Mouse (Mus musculus) liver, embryonic 14.5 days (tissue): Measurements from ENCODE around the gene Vwa7. TPM values are rescaled to one million over a fixed set of nuclear protein-coding genes. Genes with fewer than 3 reads are reported as not detected.

Experiments
- ATAC-seq: fragments of 200-750 bp; cut with Nextera tagmentation; 2 replicates; pipeline ENCODE4 v1.8.0; 2017; ENCODE audit warnings: moderate number of reproducible peaks, mild to moderate bottlenecking, moderate library complexity; ENCODE audit not compliant: insufficient read depth
- DNase-seq, 3 experiments: peaks; one replicate each; pipeline ENCODE4 v3.0.0-alpha.2; 2012 to 2013; ENCODE audit warnings: low read depth in 3 of 3, low spot score in 3 of 3
- H3K27ac ChIP-seq: fragments of 300-500 bp; sonication (generic); 2 replicates; pipeline ENCODE4 v1.5.1; 2014; ENCODE audit warnings: moderate library complexity, mild to moderate bottlenecking, control low read depth, inconsistent platforms
- H3K27me3 ChIP-seq: fragments of 300-500 bp; sonication (generic); 2 replicates; pipeline ENCODE4 v1.6.1; 2014; ENCODE audit warnings: mild to moderate bottlenecking, low read length, moderate library complexity; ENCODE audit not compliant: control insufficient read depth, insufficient read depth
- H3K36me3 ChIP-seq: fragments of 300-500 bp; sonication (generic); replicated peaks from 2 replicates; pipeline ENCODE4 v1.6.1; 2014; ENCODE audit warnings: low read depth; ENCODE audit not compliant: control insufficient read depth, insufficient read depth
- H3K4me1 ChIP-seq, 2 experiments: fragments of 200-500 bp in 1 of 2; fragments of 300-500 bp in 1 of 2; sonication (generic) in 1 of 2; replicated peaks; 2 replicates each; pipeline ENCODE4 v1.6.1; 2012 to 2014; ENCODE audit warnings: antibody characterized with exemption in 1 of 2, inconsistent platforms in 1 of 2, low read length in 1 of 2; ENCODE audit not compliant: control insufficient read depth in 2 of 2, insufficient read depth in 2 of 2
- H3K4me2 ChIP-seq: fragments of 300-500 bp; sonication (generic); 2 replicates; pipeline ENCODE4 v1.6.1; 2014; ENCODE audit warnings: low read depth, mild to moderate bottlenecking, control low read depth, moderate library complexity
- H3K4me3 ChIP-seq, 2 experiments: fragments of 200-500 bp in 1 of 2; fragments of 300-500 bp in 1 of 2; sonication (generic) in 1 of 2; 2 replicates each; pipeline ENCODE4 v1.5.1; 2012 to 2014; ENCODE audit warnings: low read depth in 2 of 2, low read length in 2 of 2, mild to moderate bottlenecking in 2 of 2, control low read depth in 1 of 2, inconsistent platforms in 1 of 2, moderate library complexity in 1 of 2; ENCODE audit not compliant: insufficient read depth in 1 of 2
- H3K9ac ChIP-seq: fragments of 300-500 bp; sonication (generic); replicated peaks from 2 replicates; pipeline ENCODE4 v1.6.1; 2014; ENCODE audit warnings: mild to moderate bottlenecking, control low read depth, moderate library complexity
- H3K9me3 ChIP-seq: fragments of 300-500 bp; sonication (generic); 2 replicates; pipeline ENCODE4 v1.6.1; 2016; ENCODE audit warnings: low read length, mixed read lengths; ENCODE audit not compliant: control insufficient read depth
- CTCF ChIP-seq: IDR thresholded peaks from 2 replicates; pipeline ENCODE4 v1.5.1; 2016; ENCODE audit warnings: antibody characterized with exemption, low read depth, control low read depth
- EP300 ChIP-seq: IDR thresholded peaks from 2 replicates; pipeline ENCODE4 v1.6.1; 2016; ENCODE audit warnings: antibody characterized with exemption, low read depth
- WGBS: fragments of 180-500 bp; shearing (Covaris S2); extraction: QIAGEN DNeasy Blood & Tissue Kit; methylation state at CpG from one replicate; pipeline ENCODE4 v1.1.7; 2014; ENCODE audit not compliant: insufficient replicate concordance; 5-methylcytosine and 5-hydroxymethylcytosine counted together
- polyA plus RNA-seq, 2 experiments: library from polyadenylated mRNA; depleted of rRNA in 1 of 2; stranded (reverse) in 1 of 2; unstranded in 1 of 2; fragments of >200 nt; fragmentation: Nextera tagmentation in 1 of 2; extraction: Ambion mirVana in 1 of 2; gene quantifications; 2 replicates each; pipeline versions ENCODE4 v1.2.1 to v1.2.3; 2012 to 2014

The Vwa7 gene
- polyA plus RNA-seq, 2 experiments = 0.18 TPM; not detected in 1

DNA sequence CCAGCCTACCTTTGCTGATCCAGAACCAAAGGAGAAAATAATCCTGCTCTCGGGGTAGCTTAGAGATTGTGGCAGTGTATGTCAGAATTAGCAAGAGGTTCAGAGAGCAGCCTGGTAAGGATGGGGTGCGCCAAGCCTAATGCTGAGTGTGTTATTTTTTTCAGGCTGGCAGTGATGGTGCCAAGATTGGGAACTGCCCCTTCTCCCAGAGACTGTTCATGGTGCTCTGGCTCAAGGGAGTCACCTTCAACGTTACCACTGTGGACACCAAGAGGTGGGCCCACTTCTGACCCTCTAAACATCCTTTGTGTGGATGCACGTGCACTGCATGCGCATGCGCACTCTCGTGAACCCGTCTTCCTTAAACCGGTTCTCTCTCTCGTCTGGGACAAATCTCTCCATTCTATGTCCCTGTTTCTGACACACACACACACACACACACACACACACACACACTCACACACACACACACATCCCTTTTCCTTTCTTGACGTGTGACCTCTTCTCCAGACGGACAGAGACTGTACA, 36.0 kb downstream of the Vwa7 start:
- DNase-seq (no peak), ATAC-seq (no peak)
- TF ChIP-seq EP300 = no peak
- no peak for TF ChIP-seq CTCF
- 76% methylated on average over 12 of the region's 12 CpGs for WGBS
- H3K27me3 ChIP-seq = no peaks in the 10 kb centered on the region
- H3K4me2 ChIP-seq = peak overlapping the region; percentile 98
- peaks cover 34 to 35% of the 10 kb centered on the region in 2 experiments for H3K4me1 ChIP-seq
- H3K36me3 ChIP-seq = peaks cover 40% of the 10 kb centered on the region
- H3K27ac ChIP-seq = 0 out of 2 replicates have a peak overlapping the region, but pooled peaks have one; percentile 87
- H3K4me3 ChIP-seq = peak overlapping the region; percentile 81 to 93
- H3K9me3 ChIP-seq = no peaks in the 10 kb centered on the region
- peak overlapping the region; percentile 87 for H3K9ac ChIP-seq

DNA sequence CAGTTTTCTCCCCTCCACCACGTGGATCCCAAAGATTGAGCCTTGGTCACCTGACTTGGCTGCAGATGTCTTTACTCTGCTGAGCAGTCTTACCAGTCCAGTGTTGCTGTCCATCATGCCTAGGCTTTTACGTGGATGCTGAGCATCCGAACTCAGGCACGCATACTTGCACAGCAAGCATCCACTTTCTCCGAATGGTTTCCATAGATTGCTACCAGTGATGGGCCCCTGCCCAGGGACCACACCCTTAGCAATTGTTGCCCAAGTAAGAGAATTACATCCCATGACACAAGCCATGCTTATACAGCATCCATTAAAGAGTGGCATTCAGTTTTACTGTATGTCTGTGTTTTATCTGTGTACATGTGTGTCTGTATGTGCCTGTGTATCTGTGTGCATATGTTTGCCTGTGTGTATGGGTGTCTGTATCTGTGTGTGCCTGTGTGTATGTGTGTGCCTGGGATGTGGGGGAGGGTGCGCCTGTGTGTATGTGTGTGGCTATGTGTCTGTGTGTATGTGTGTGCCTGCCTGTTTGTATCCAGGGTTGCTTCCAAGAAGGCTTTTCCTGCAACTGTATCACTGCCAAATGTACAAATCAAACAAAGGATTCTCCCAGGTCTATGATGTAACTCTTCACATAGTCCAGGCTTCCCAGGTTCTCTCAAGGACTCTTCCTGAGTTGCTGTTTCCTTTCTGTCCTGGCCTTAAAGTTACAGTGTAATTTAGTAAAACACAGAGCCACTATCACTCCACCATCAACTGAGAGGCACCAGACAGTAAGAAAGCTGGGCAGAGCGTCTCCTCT, 39.5 kb downstream of the Vwa7 start:
- Histone ChIP-seq H3K9ac (no peak overlapping the region), H3K36me3 (peaks cover 40% of the 10 kb centered on the region), H3K27ac (no peak overlapping the region), H3K27me3 (no peaks in the 10 kb centered on the region), H3K4me1 (peaks cover 13 to 18% of the 10 kb centered on the region in 2 experiments), H3K4me3 (no peak overlapping the region), H3K9me3 (no peaks in the 10 kb centered on the region), H3K4me2 (no peak overlapping the region)
- no peak for TF ChIP-seq CTCF
- DNase-seq (no peak), ATAC-seq (no peak)
- WGBS = 80% methylated on average over 7 of the region's 7 CpGs

DNA sequence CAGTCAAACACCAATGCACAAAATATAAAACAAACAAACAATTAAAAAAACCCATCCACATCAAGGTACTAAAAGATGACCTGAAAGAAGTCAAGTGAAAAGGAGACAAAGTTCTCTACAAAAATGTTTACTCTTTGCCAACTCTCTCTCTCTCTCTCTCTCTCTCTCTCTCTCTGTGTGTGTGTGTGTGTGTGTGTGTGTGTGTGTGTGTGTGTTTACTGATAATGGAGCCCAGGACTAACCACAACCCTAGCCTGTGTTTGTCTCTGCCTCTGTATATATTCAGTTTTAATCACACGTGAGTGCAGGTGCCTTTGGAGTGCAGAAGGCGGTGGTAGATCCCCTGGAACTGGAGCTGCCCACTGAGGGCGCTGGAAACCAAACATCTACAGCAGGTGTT, 40.7 kb downstream of the Vwa7 start:
- DNase-seq (no peak), ATAC-seq (peak; percentile 16; the same call in 1 of the 2 replicates)
- 21% methylated on average over 3 of the region's 3 CpGs for WGBS
- Histone ChIP-seq H3K27ac (no peak overlapping the region), H3K4me1 (peaks cover 6 to 12% of the 10 kb centered on the region in 2 experiments), H3K9ac (no peak overlapping the region), H3K36me3 (peaks cover 39% of the 10 kb centered on the region), H3K4me3 (no peak overlapping the region), H3K9me3 (no peaks in the 10 kb centered on the region), H3K27me3 (no peaks in the 10 kb centered on the region), H3K4me2 (no peak overlapping the region)
- no peak for TF ChIP-seq EP300
- no peak for TF ChIP-seq CTCF

DNA sequence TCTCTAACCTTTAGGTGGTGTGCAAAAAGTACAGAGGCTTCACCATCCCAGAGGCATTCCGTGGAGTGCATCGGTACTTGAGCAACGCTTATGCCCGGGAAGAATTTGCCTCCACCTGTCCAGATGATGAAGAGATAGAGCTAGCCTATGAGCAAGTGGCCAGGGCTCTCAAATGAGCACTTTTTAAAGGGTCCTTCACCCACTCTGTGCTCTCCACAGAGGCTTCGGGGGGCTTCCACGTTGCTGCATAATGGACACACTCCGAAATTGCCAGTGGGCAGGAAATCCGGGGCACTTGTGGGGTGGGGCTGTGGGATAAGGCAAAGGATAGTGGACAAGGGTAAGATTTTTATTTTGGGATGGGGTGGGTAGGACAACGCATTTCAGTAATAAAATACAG, 41.9 kb downstream of the Vwa7 start:
- Histone ChIP-seq H3K4me1 (peaks cover 4 to 8% of the 10 kb centered on the region in 2 experiments; a peak in 3 of 4 replicates), H3K4me2 (no peak overlapping the region; the same call in 1 of the 2 replicates), H3K9ac (no peak overlapping the region), H3K4me3 (no peak overlapping the region), H3K36me3 (peaks cover 27% of the 10 kb centered on the region), H3K27me3 (no peaks in the 10 kb centered on the region; the same call in 1 of the 2 replicates), H3K27ac (no peak overlapping the region), H3K9me3 (no peaks in the 10 kb centered on the region)
- WGBS = 63% methylated on average over 9 of the region's 9 CpGs
- no peak for TF ChIP-seq EP300
- no peak for TF ChIP-seq CTCF
- DNase-seq (no peak), ATAC-seq (no peak)
